Mouse (Mus musculus) adrenal gland, adult 8-10 months (tissue): ENCODE results near the gene Chst11. TPM values are rescaled to one million over a fixed set of nuclear protein-coding genes. Genes with fewer than 3 reads are reported as not detected.

Experiments
- DNase-seq: peaks from one replicate; pipeline ENCODE4 v3.0.0; 2022
- total RNA-seq, 4 experiments: library from RNA; stranded (reverse); gene quantifications; 2 replicates each; pipeline ENCODE4 v1.2.4; 2022

The Chst11 gene
- total RNA-seq, 4 experiments from 2014 or later: 42.6 to 79.6 (median 61.1) TPM

GRCm38 (mm10) chr10:83145836-83146235, 160.5 kb downstream of the Chst11 start:
- no peak for DNase-seq

- no peak for DNase-seq
Observed at GRCm38 (mm10) chr10:83149342-83150178, 164.3 kb downstream of the Chst11 start.

GRCm38 (mm10) chr10:83150587-83150986, 165.3 kb downstream of the Chst11 start:
- DNase-seq: no peak

- DNase-seq: no peak
Observed at GRCm38 (mm10) chr10:83151362-83151761, 166.1 kb downstream of the Chst11 start.

- peak; percentile 80 for DNase-seq
Observed at GRCm38 (mm10) chr10:83151896-83152685, 166.8 kb downstream of the Chst11 start.

- no peak for DNase-seq
Observed at GRCm38 (mm10) chr10:83152723-83153122, 167.4 kb downstream of the Chst11 start.

- no peak for DNase-seq
Observed at GRCm38 (mm10) chr10:83153374-83153773, 168.1 kb downstream of the Chst11 start.

GRCm38 (mm10) chr10:83153887-83154286, 168.6 kb downstream of the Chst11 start:
- DNase-seq: no peak

- no peak for DNase-seq
Observed at GRCm38 (mm10) chr10:83157289-83157688, 172.0 kb downstream of the Chst11 start.

- DNase-seq: no peak
Observed at GRCm38 (mm10) chr10:83158322-83158721, 173.0 kb downstream of the Chst11 start.

GRCm38 (mm10) chr10:83159229-83159628, 173.9 kb downstream of the Chst11 start:
- no peak for DNase-seq

GRCm38 (mm10) chr10:83161656-83162365, 176.5 kb downstream of the Chst11 start:
- no peak for DNase-seq

GRCm38 (mm10) chr10:83163946-83164345, 178.6 kb downstream of the Chst11 start:
- no peak for DNase-seq

GRCm38 (mm10) chr10:83164901-83165435, 179.7 kb downstream of the Chst11 start:
- DNase-seq: no peak

- no peak for DNase-seq
Observed at GRCm38 (mm10) chr10:83165521-83166243, 180.4 kb downstream of the Chst11 start.

- DNase-seq: no peak
Observed at GRCm38 (mm10) chr10:83166272-83166671, 181.0 kb downstream of the Chst11 start.

GRCm38 (mm10) chr10:83167492-83167891, 182.2 kb downstream of the Chst11 start:
- no peak for DNase-seq

- DNase-seq: no peak
Observed at GRCm38 (mm10) chr10:83168303-83169056, 183.2 kb downstream of the Chst11 start.

- DNase-seq: no peak
Observed at GRCm38 (mm10) chr10:83169554-83169953, 184.3 kb downstream of the Chst11 start.

GRCm38 (mm10) chr10:83178151-83178550, 192.9 kb downstream of the Chst11 start:
- DNase-seq: no peak

- DNase-seq: no peak
Observed at GRCm38 (mm10) chr10:83178661-83179060, 193.4 kb downstream of the Chst11 start.
